Mouse (Mus musculus) limb, embryonic 13.5 days (tissue): ENCODE results near the gene Ehd2. TPM values are rescaled to one million over a fixed set of nuclear protein-coding genes. Genes with fewer than 3 reads are reported as not detected.
A peak's percentile ranks its signal among the peaks of the same experiment; 100 is the strongest.

Experiments
- ATAC-seq: fragments of 200-750 bp; cut with Nextera tagmentation; 2 replicates; pipeline ENCODE4 v1.8.0; 2017; ENCODE audit warnings: low read depth, moderate number of reproducible peaks, moderate TSS enrichment; ENCODE audit not compliant: low FRiP score
- H3K27ac ChIP-seq: fragments of 300-500 bp; sonication (generic); 2 replicates; pipeline ENCODE4 v1.5.1; 2015; ENCODE audit warnings: inconsistent platforms, mild to moderate bottlenecking, moderate library complexity
- H3K27me3 ChIP-seq: fragments of 300-500 bp; sonication (generic); 2 replicates; pipeline ENCODE4 v1.6.1; 2015; ENCODE audit warnings: mild to moderate bottlenecking, inconsistent platforms
- H3K36me3 ChIP-seq: fragments of 300-500 bp; sonication (generic); 2 replicates; pipeline ENCODE4 v1.6.1; 2015; ENCODE audit warnings: inconsistent platforms, mild to moderate bottlenecking, moderate library complexity
- H3K4me1 ChIP-seq: fragments of 300-500 bp; sonication (generic); 2 replicates; pipeline ENCODE4 v1.6.1; 2015; ENCODE audit warnings: inconsistent platforms
- H3K4me2 ChIP-seq: fragments of 300-500 bp; sonication (generic); replicated peaks from 2 replicates; pipeline ENCODE4 v1.6.1; 2015; ENCODE audit warnings: inconsistent platforms, mild to moderate bottlenecking, moderate library complexity
- H3K4me3 ChIP-seq: fragments of 300-500 bp; sonication (generic); 2 replicates; pipeline ENCODE4 v1.5.1; 2015; ENCODE audit warnings: moderate library complexity, mild to moderate bottlenecking, inconsistent platforms
- H3K9ac ChIP-seq: fragments of 300-500 bp; sonication (generic); 2 replicates; pipeline ENCODE4 v1.6.1; 2015; ENCODE audit warnings: mild to moderate bottlenecking, inconsistent platforms
- H3K9me3 ChIP-seq: fragments of 300-500 bp; sonication (generic); 2 replicates; pipeline ENCODE4 v1.6.1; 2016; ENCODE audit warnings: inconsistent platforms
- WGBS: fragments of 180-500 bp; shearing (Covaris S2); methylation state at CpG from one replicate; pipeline ENCODE4 v1.1.7; 2015; 5-methylcytosine and 5-hydroxymethylcytosine counted together
- polyA plus RNA-seq: library from polyadenylated mRNA; unstranded; fragments of >200 nt; fragmentation: Nextera tagmentation; extraction: Ambion mirVana; gene quantifications from 2 replicates; pipeline ENCODE4 v1.2.1, GENCODE M21; 2015

The Ehd2 gene
- polyA plus RNA-seq, 1 experiment from 2014 or later = 29.9 TPM

- Histone ChIP-seq H3K9me3 (0 out of 2 replicates have a peak, but pooled peaks cover 5% of the 10 kb centered on the region), H3K9ac (no peak overlapping the region), H3K27me3 (peaks cover 25% of the 10 kb centered on the region), H3K36me3 (peaks cover 61% of the 10 kb centered on the region), H3K4me3 (no peak overlapping the region), H3K4me2 (no peak overlapping the region), H3K27ac (no peak overlapping the region), H3K4me1 (peaks cover 11% of the 10 kb centered on the region)
- ATAC-seq = no peak
- WGBS = 86% methylated on average over 7 of the region's 7 CpGs
These were observed 12.9 kb downstream of the Ehd2 start for GRCm38 (mm10) chr7:15954436-15954835.

DNA sequence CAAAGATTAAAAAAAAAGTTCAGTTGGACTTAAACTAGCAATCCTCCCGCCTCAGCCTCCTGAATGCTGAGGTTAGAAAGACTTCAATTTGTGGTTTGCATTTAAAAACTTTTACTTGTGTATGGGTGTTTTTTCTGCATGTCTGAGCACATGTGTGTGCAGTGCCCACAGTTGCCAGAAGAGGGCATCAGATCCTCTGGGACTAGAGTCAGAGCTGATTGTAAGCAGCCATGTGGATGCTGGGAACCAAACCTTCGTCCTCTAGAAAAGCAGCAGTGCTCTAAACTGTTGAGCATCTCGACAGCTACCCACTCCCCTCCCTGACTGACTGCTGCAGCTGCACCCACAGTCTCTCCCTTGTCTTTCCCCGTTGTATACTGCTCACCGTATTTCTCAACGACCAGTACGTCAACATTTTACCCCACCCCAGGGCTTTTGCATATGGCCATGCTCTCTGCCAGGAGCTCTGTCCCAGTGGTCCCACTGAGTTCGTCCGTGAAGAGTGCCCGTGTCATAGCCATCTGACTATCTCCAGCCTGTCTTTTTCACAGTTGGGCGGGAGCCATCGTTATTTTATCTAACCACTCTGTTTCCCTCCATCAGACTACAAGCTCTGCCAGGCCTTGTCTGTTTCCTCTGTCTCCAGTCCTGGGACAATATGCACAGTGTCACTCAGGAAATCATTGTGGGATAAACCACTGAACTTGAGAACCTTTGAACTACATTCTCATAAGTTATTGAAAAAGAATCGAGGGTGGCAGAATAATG is 13.9 kb downstream of the Ehd2 start:
- H3K9me3 ChIP-seq = 0 out of 2 replicates have a peak, but pooled peaks cover 5% of the 10 kb centered on the region
- WGBS = 91% methylated on average over 13 of the region's 13 CpGs
- H3K27me3 ChIP-seq = peaks cover 27% of the 10 kb centered on the region
- H3K4me3 ChIP-seq = no peak overlapping the region
- H3K4me1 ChIP-seq = peaks cover 18% of the 10 kb centered on the region
- H3K27ac ChIP-seq = no peak overlapping the region
- no peak overlapping the region for H3K9ac ChIP-seq
- H3K4me2 ChIP-seq = no peak overlapping the region
- H3K36me3 ChIP-seq = peaks cover 61% of the 10 kb centered on the region
- no peak for ATAC-seq

DNA sequence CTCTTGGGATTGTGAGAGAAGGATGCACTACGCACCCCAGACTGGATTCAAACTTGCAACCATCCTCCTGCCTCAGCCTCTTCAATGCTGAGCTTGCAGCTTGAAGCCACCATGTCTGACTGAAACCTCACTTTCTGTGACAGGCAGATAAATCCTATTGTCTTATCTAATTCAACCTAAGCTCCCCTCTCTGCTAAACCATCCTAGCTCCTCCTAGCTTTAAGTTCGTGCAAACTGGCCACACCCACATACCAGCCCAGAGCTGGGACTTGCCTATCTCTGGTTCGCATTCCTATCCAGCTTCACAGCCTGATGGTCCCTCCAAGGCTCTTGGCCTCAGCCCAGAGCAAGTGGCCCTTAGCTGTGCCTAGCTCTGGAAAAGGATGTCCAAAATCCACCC is 15.0 kb downstream of the Ehd2 start:
- H3K27me3 ChIP-seq = peaks cover 27% of the 10 kb centered on the region
- ATAC-seq = no peak
- no peak overlapping the region for H3K27ac ChIP-seq
- H3K36me3 ChIP-seq = peaks cover 51% of the 10 kb centered on the region
- H3K9ac ChIP-seq = no peak overlapping the region
- H3K4me2 ChIP-seq = no peak overlapping the region
- H3K4me1 ChIP-seq = peaks cover 24% of the 10 kb centered on the region
- 74% methylated on average over 3 of the region's 3 CpGs for WGBS
- H3K9me3 ChIP-seq = 0 out of 2 replicates have a peak, but pooled peaks cover 5% of the 10 kb centered on the region
- no peak overlapping the region for H3K4me3 ChIP-seq

- no peak for ATAC-seq
These were observed 17.4 kb downstream of the Ehd2 start for GRCm38 (mm10) chr7:15950008-15950407.

DNA sequence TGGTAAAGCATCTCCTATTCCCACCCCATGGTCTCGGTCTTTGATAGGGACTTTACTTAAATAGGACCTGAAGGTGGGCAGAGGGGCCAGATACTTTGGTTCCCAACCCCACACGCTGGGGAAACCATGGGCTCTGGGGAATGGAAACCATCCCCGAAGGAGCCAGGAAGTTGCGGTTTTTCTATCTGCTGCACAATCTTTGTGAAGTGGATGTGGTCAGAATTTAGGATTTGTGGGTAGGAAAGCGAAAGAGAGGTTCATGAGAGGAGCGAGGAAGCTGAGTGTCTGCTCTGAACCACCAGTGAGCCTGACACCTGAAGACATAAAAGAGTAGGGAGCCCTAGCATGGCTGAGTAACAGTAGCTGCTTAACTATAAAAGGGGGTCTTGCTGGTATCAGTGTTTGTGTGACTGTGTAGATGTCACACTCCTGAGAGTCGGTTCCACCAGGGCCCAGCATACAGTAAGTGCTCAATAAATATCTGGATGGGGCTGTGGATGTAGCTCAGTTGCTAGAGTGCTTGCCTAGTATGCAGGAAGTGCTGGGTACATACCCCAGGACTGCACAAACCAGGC is 18.1 kb downstream of the Ehd2 start:
- H3K4me3 ChIP-seq = no peak overlapping the region
- no peak overlapping the region for H3K9ac ChIP-seq
- 0 out of 2 replicates have a peak, but pooled peaks cover 5% of the 10 kb centered on the region for H3K9me3 ChIP-seq
- 81% methylated on average over 7 of the region's 7 CpGs for WGBS
- H3K36me3 ChIP-seq = peaks cover 41% of the 10 kb centered on the region
- ATAC-seq = no peak
- peaks cover 22% of the 10 kb centered on the region for H3K4me1 ChIP-seq
- H3K27me3 ChIP-seq = 0 out of 2 replicates have a peak, but pooled peaks cover 5% of the 10 kb centered on the region
- no peak overlapping the region for H3K4me2 ChIP-seq
- no peak overlapping the region for H3K27ac ChIP-seq

More at GRCm38 (mm10) chr7:15950008-15950407, 17.4 kb downstream of the Ehd2 start:
- no peak overlapping the region for H3K4me2 ChIP-seq
- 85% methylated on average over 15 of the region's 15 CpGs for WGBS
- H3K9me3 ChIP-seq = 0 out of 2 replicates have a peak, but pooled peaks cover 5% of the 10 kb centered on the region
- no peak overlapping the region for H3K4me3 ChIP-seq
- H3K36me3 ChIP-seq = peaks cover 39% of the 10 kb centered on the region
- H3K9ac ChIP-seq = no peak overlapping the region
- H3K4me1 ChIP-seq = peaks cover 18% of the 10 kb centered on the region
- no peak overlapping the region for H3K27ac ChIP-seq
- H3K27me3 ChIP-seq = peaks cover 12% of the 10 kb centered on the region; the same call in 1 of the 2 replicates

DNA sequence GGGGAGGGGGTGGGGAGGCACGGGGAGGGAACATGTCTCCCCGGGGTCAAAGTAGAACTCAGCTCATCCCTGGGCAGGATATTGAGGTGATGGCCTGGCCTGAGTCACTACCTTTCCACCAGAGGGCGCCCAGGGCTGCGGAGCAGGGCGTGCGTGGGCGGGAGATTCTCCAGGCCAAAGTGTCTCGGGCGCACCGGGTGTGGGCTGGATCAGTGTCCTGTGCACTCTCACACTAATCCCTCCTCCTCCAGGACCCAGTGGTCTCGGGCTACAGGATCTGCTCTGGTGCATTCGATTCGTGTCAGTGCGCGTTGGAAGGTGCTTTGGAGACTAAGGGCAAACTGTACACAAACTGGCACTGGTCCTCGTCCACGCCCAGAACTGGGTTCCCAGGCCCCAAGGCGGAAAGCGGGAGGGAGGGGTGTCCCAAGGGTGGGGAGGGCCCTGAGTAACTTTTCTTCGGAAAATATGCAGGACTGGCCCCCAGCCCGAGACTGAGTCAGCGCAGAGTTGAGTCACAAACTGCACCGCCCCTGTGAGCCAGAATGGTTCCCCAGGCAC is 18.9 kb downstream of the Ehd2 start:
- ATAC-seq = peak; percentile 55
- Histone ChIP-seq H3K4me3 (peak overlapping the region; percentile 28), H3K27me3 (0 out of 2 replicates have a peak, but pooled peaks cover 4% of the 10 kb centered on the region), H3K36me3 (peaks cover 43% of the 10 kb centered on the region), H3K9ac (peak overlapping the region; percentile 59; the same call in 1 of the 2 replicates), H3K27ac (no peak overlapping the region), H3K4me1 (peaks cover 27% of the 10 kb centered on the region), H3K9me3 (0 out of 2 replicates have a peak, but pooled peaks cover 3% of the 10 kb centered on the region), H3K4me2 (peak overlapping the region; percentile 59)
- WGBS = 4% methylated on average over 23 of the region's 23 CpGs

- no peak overlapping the region for H3K27ac ChIP-seq
- H3K4me2 ChIP-seq = peak overlapping the region; percentile 59
- no peak overlapping the region for H3K9ac ChIP-seq
- peaks cover 43% of the 10 kb centered on the region for H3K36me3 ChIP-seq
- 0 out of 2 replicates have a peak, but pooled peaks cover 4% of the 10 kb centered on the region for H3K27me3 ChIP-seq
- H3K4me3 ChIP-seq = 0 out of 2 replicates have a peak overlapping the region, but pooled peaks have one; percentile 28
- peak; percentile 18; the same call in 1 of the 2 replicates for ATAC-seq
- H3K9me3 ChIP-seq = no peaks in the 10 kb centered on the region
- peaks cover 27% of the 10 kb centered on the region for H3K4me1 ChIP-seq
- WGBS = 50% methylated on average over 4 of the region's 4 CpGs
These were observed 19.6 kb downstream of the Ehd2 start for GRCm38 (mm10) chr7:15947653-15948260.

DNA sequence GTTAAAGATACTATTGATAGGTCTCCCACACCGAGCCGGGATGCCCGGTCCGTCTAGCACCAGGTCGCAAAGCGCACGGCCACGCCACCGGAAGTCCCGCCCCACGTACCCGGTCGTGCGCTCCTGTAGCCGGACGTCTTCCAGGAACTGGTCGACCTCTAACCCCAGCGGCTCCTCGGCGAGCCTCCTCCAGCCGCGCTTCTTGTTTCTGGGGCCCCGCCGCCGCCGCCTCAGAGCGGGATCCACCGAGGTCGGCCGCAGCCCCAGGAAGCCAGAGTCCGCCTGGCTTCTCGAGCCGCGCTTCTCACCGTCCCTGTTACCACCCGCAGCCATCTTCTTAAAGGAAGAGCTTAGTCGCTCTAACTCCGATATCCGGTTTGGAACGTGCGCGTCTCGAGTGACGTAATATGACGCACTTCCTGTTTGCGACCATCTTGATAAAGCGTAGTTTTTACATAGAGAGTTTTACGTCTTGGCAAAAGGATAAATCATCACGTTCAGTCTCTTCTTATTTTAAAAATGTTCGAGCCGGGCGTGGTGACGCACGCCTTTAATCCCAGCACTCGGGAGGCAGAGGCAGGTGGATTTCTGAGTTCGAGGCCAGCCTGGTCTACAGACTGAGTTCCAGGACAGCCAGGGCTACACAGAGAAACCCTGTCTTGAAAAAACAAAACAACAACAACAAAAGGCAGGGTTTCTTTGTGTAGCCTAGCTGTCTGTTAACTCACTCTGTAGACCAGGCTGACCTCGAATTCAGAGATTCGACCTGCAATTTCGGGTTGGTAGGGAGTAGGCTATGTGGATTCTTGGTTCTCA is 21.4 kb downstream of the Ehd2 start, which contains the start of gene Nop53:
Gene Nop53 (minus strand): TSS at position 354 of the 816 bp plus-strand sequence.
- peak within 1 kb of the TSS; percentile 75 for H3K9ac ChIP-seq
- peak within 1 kb of the TSS; percentile 93 for H3K27ac ChIP-seq
- peaks cover 51% of the 10 kb centered on the region for H3K36me3 ChIP-seq

DNA sequence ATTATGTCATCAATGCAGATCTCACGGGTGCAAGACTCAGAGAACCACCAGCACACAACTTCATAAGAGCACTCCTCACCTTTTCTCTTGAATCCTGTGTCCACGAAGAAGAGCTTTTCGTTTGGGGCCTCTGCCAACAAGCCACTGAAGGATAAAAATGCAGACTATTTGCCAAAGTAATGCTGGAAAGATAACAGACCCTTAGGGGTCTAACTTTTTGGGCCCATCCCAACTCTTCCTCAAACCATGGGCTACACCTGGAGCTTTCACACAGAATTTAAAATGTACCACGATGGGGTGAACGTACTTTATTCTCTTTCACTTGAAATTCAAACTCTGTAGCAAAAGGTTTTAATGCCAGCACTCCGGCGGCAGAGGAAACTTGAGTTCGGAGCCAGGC is 22.2 kb downstream of the Ehd2 start:
- Histone ChIP-seq H3K4me2 (peak overlapping the region; percentile 91), H3K9me3 (no peaks in the 10 kb centered on the region), H3K4me1 (peaks cover 27% of the 10 kb centered on the region), H3K4me3 (peak overlapping the region; percentile 69), H3K9ac (peak overlapping the region; percentile 75), H3K27ac (peak overlapping the region; percentile 93), H3K27me3 (0 out of 2 replicates have a peak, but pooled peaks cover 4% of the 10 kb centered on the region), H3K36me3 (peaks cover 51% of the 10 kb centered on the region)
- 7% methylated on average over 8 of the region's 8 CpGs for WGBS
- ATAC-seq = no peak

More for the DNA sequence above, 21.4 kb downstream of the Ehd2 start, which contains the start of gene Nop53:
- Histone ChIP-seq H3K9me3 (no peaks in the 10 kb centered on the region), H3K4me2 (peak within 1 kb of the TSS; percentile 91), H3K4me3 (peak within 1 kb of the TSS; percentile 69), H3K27me3 (0 out of 2 replicates have a peak, but pooled peaks cover 4% of the 10 kb centered on the region), H3K4me1 (peaks cover 27% of the 10 kb centered on the region)
- peak; percentile 91 for ATAC-seq
- WGBS = 2% methylated on average over 59 of the region's 59 CpGs

DNA sequence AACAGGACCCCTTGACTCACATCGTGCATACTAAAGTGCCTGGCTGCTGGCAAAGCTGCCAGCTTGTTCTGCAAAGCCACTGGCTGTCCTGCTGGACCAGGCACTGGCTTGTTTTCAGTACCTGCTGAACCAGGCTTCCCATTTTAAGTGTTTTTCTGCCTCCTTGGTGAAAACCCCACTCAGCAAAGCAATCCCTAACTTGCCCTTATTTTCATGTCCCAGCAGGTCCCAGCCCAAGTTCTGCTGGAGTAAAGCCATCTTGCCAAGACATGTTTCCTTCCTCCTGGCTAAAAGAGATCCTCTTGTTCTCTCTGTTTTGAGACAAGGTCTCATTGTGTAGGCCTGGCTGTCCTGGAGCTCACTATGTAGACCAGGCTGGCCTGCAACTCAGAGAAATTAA is 23.1 kb downstream of the Ehd2 start:
- peaks cover 52% of the 10 kb centered on the region for H3K36me3 ChIP-seq
- no peaks in the 10 kb centered on the region for H3K9me3 ChIP-seq
- H3K9ac ChIP-seq = peak overlapping the region; percentile 25; the same call in 1 of the 2 replicates
- H3K4me3 ChIP-seq = peak overlapping the region; percentile 69
- 92% methylated on average over 1 of the region's 1 CpGs for WGBS
- no peak overlapping the region for H3K27ac ChIP-seq
- H3K4me2 ChIP-seq = peak overlapping the region; percentile 91
- ATAC-seq = no peak
- H3K27me3 ChIP-seq = 0 out of 2 replicates have a peak, but pooled peaks cover under 1% of the 10 kb centered on the region
- peaks cover 27% of the 10 kb centered on the region for H3K4me1 ChIP-seq

DNA sequence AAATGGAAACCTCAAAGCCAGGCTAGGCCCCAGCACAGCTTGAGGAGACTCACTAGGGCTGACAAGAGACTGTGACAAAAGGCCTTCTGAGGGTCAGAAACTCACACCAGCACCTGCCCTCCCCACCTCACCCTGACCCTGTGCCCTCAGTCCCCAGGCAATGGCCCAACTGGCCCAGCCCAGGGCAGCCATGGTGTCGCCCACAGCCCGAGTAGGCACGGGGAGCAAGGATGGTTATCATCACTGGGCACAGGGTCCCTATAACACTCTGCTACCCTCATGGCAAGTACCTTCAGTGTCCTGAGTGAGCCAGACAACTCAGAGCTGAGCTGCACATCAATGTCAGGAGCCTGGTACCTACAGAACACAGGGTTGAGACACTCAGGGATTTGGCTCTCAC is 28.7 kb downstream of the Ehd2 start:
- Histone ChIP-seq H3K4me3 (no peak overlapping the region), H3K4me1 (peaks cover 3% of the 10 kb centered on the region; the same call in 1 of the 2 replicates), H3K27me3 (no peaks in the 10 kb centered on the region), H3K9ac (no peak overlapping the region), H3K9me3 (no peaks in the 10 kb centered on the region), H3K36me3 (peaks cover 86% of the 10 kb centered on the region), H3K4me2 (no peak overlapping the region), H3K27ac (no peak overlapping the region; the same call in 1 of the 2 replicates)
- ATAC-seq = no peak
- 98% methylated on average over 3 of the region's 3 CpGs for WGBS
